Mouse (Mus musculus) limb, embryonic 10.5 days (tissue): ENCODE measurements around the gene Sec14l2. TPM values are rescaled to one million over a fixed set of nuclear protein-coding genes. Genes with fewer than 3 reads are reported as not detected.
A peak's percentile ranks its signal among the peaks of the same experiment; 100 is the strongest.

Experiments used
- DNase-seq: peaks from one replicate; pipeline ENCODE4 v3.0.0-alpha.2; 2017; ENCODE audit warnings: low spot score
- H3K27ac ChIP-seq: fragments of 300-500 bp; sonication (generic); 2 replicates; pipeline ENCODE4 v1.5.1; 2016; ENCODE audit warnings: mild to moderate bottlenecking
- H3K27me3 ChIP-seq: fragments of 300-500 bp; sonication (generic); 2 replicates; pipeline ENCODE4 v1.6.1; 2016; ENCODE audit warnings: low read depth, mild to moderate bottlenecking; ENCODE audit not compliant: poor library complexity, severe bottlenecking
- H3K36me3 ChIP-seq: fragments of 300-500 bp; sonication (generic); 2 replicates; pipeline ENCODE4 v1.6.1; 2016; ENCODE audit warnings: mild to moderate bottlenecking, moderate library complexity
- H3K4me1 ChIP-seq: fragments of 300-500 bp; sonication (generic); 2 replicates; pipeline ENCODE4 v1.6.1; 2016
- H3K4me3 ChIP-seq: fragments of 300-500 bp; sonication (generic); 2 replicates; pipeline ENCODE4 v1.5.1; 2016; ENCODE audit warnings: mild to moderate bottlenecking, moderate library complexity
- H3K9me3 ChIP-seq: fragments of 300-500 bp; sonication (generic); replicated peaks from 2 replicates; pipeline ENCODE4 v1.6.1; 2016; ENCODE audit warnings: mild to moderate bottlenecking
- WGBS: fragments of 180-500 bp; shearing (Covaris S2); methylation state at CpG from one replicate; pipeline ENCODE4 v1.1.7; 2016; 5-methylcytosine and 5-hydroxymethylcytosine counted together
- polyA plus RNA-seq: library from polyadenylated mRNA; unstranded; fragments of >200 nt; fragmentation: Nextera tagmentation; extraction: Ambion mirVana; gene quantifications from 2 replicates; pipeline ENCODE4 v1.2.1, GENCODE M21; 2016

The Sec14l2 gene
- 1.5 and 2.7 TPM in 2 replicates for polyA plus RNA-seq

DNA sequence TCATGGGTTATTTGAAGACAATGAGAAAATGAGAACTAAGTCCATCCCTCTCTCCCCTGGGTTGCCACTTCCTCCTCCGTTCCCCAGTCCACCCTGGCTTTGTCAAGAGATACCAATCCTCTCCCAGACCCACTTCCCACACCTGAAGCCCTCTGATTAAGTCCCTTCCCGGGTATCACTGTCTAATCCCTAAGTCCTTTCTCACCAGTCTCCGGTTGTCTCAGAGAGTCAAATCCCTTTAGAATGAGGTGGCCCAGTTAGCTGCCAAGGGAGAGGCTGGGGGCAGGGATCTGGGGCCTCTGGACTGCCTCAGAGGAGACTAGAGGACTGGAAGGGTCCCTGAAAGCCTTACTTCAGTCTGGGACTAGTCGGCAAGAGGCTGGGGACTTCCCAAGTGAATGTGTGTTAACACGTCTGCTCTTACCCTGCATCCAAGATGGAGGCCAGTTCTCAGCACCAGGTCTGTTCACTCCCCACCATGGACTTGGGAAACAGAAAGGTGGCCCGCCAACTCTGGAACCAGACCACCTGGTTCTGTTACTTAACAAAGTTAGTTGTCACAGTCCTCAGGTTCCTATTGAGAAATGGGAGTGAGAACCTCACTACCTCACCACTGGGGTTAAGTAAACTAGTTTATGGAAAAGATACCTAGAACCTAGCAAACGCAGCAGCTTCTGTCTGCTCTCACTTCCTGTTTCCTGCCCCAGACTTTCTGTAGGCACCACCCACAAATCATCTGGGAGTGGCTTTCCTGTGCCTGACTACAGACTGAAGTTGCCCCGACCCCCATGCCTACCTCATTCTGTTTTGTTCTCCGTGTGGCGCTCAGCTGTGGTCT lies at the start of gene Sec14l2:
Gene Sec14l2, minus strand, starts transcription at position 674 of the 838 bp plus-strand sequence.
- Histone ChIP-seq H3K36me3 (no peaks in the 10 kb centered on the region), H3K27me3 (peaks cover 29% of the 10 kb centered on the region), H3K4me1 (peaks cover 10% of the 10 kb centered on the region), H3K9me3 (no peaks in the 10 kb centered on the region), H3K27ac (no peak within 1 kb of the TSS), H3K4me3 (no peak within 1 kb of the TSS)
- DNase-seq: no peak
- 78% methylated on average over 10 of the region's 10 CpGs for WGBS

DNA sequence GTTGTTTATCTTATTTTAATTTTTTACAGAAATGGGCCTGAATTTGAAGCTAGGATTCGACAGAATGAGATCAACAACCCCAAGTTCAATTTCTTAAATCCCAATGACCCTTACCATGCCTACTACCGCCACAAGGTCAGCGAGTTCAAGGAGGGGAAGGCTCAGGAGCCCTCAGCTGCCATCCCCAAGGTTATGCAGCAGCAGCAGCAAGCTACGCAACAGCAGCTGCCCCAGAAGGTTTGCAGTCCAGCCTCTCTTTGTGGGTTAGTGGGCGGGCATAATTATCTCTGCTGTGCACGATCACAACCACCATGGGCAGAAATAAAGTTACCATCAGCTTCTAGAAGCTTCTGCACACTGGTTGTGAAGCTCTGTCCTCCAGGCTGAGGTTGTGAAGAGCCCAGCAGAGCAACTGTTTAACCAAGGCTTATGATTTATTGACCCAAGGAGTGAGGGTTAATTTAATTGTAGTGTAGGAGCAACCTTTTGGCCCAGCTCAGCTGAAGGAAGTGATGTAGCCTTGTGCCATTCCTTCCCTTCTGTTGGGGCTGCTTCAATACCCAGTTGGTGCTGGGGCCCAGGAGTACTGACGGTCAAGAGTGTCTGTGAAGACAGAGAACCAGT lies 43.4 kb upstream of the Sec14l2 start:
- Histone ChIP-seq H3K9me3 (no peaks in the 10 kb centered on the region), H3K36me3 (peaks cover 99% of the 10 kb centered on the region), H3K27me3 (no peaks in the 10 kb centered on the region), H3K4me1 (peaks cover 17% of the 10 kb centered on the region), H3K4me3 (no peak overlapping the region), H3K27ac (no peak overlapping the region)
- DNase-seq: no peak
- 87% methylated on average over 7 of the region's 7 CpGs for WGBS

DNA sequence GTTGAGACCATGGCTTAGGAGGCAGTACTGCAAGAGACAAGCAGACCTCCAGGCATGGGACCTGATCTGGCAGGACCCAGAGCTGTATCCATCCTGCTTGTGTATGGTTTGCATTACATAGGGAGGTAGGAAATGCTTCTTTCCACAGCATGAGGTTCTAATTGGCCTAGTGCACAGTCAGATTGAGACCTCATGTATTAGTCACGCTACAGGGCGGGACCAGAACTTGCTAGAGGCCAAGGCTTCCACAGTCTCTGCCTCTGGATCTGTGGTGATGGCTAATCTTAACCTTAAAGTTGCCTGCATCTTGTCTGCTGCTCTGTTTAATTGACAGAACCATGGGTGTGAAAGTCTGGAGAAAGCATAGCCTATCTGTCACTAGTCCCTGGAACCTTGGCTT lies 41.5 kb upstream of the Sec14l2 start:
- Histone ChIP-seq H3K36me3 (peaks cover 86% of the 10 kb centered on the region), H3K4me3 (no peak overlapping the region), H3K9me3 (no peaks in the 10 kb centered on the region), H3K27ac (no peak overlapping the region), H3K4me1 (peaks cover 27% of the 10 kb centered on the region), H3K27me3 (no peaks in the 10 kb centered on the region)
- WGBS: 79% methylated on average over 2 of the region's 2 CpGs
- no peak for DNase-seq

DNA sequence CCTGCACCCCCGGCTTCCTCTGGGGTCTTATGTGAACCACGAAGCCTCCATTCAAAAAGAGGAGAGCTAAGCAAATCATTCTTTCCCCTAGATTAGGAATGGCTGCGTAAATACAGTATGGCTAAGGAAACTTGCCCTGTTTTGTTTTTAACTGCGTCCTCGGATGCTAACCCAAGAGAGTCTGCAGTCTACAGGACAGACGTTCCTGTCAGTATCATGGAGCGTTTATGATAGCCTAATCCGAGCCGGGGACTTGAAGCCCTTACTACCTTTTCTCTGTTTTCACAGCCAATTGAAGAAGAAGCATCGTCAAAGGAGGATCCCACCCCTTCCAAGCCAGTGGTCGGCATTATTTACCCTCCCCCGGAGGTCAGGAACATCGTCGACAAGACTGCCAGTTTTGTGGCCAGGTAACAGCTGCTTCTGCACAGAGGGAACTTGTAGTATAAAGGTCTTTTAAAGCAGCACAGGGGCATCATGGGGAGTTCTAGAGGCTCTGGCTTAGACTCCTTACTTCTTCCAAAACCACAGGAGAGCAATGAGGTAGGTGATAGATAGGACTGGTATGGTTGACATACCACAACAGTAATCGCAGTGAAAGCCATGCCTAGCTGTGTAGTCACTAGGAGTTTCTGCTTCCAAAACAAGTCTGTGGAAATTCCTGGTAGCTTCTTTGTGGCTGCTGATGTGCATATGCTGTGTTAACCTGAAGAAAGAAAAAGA lies 37.7 kb upstream of the Sec14l2 start:
- Histone ChIP-seq H3K4me3 (peak overlapping the region; percentile 85), H3K36me3 (peaks cover 48% of the 10 kb centered on the region), H3K4me1 (peaks cover 39% of the 10 kb centered on the region), H3K27ac (peak overlapping the region; percentile 95), H3K9me3 (no peaks in the 10 kb centered on the region), H3K27me3 (no peaks in the 10 kb centered on the region)
- no peak for DNase-seq
- 11% methylated on average over 15 of the region's 15 CpGs for WGBS

DNA sequence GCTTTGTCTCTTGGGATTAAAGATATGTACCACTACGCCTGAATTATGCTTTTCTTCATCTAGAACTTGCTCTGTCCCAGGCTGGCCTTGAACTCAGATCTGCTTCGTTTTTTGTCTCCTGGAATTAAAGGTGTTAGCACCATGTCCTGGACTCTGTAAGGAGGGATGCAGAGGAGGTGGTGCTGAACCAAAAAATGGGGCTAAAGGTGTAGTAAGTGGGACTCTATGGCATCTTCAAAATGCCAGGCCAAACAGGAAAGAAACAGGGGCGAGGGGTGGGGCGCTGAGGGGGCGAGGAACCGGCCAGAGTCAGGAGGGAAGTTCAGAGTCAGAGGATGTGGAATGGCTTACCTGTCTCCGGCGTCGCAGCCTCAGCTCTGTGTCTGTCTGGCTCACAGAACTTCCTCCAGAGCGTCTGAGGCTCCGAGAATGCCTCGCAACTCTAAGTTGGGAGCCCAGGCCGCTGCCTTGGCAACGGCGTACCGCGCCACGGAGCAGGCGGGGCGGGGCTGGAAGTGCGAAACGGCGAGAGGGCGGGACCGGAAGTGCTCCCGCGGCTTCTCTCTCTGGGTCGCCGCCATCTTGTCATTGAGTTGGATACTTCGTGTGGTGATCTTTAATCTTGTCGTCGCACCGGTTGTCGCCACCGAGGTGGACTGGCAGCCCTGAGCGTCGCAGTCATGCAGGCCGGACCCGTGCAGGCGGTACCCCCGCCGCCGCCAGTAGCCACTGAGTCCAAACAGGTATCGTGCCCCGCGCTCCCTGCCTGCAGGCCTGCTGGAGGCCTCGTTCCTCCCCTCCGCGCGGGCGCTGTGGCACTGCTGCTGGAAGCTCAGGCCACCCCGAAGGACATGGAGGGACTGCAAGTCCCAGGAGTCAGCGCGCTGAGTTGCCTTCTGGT lies 36.8 kb upstream of the Sec14l2 start, which contains the start of the genes Ccdc157 and Sf3a1:
Gene Ccdc157, minus strand, starts transcription at position 486 of the 901 bp plus-strand sequence.
Gene Sf3a1, plus strand, starts transcription at position 543 of the 901 bp plus-strand sequence.
- H3K36me3 ChIP-seq: peaks cover 42% of the 10 kb centered on the region
- DNase-seq: peak; percentile 97
- WGBS: 2% methylated on average over 54 of the region's 54 CpGs
- H3K27me3 ChIP-seq: no peaks in the 10 kb centered on the region
- peaks cover 39% of the 10 kb centered on the region for H3K4me1 ChIP-seq
- peak within 1 kb of the TSS; percentile 85 for H3K4me3 ChIP-seq
- H3K27ac ChIP-seq: peak within 1 kb of the TSS; percentile 95
- no peaks in the 10 kb centered on the region for H3K9me3 ChIP-seq

DNA sequence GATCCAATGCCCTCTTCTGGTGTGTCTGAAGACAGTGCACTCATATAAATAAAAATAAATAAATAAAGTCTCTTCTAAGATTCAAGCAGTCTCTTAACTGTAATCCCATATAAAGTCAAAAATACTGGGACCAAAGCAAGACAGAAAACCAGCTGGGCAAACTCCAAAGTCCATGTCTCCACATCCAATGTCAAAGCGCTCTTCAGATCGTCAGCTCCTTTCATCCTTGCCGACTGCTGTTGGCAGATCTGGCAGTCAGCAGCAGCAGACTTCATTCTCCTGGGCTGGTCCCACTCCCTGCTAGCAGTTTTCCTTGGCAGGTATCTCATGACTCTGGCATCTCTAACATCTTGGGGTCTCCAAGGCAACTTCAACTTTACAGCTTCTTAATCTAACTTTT lies 35.5 kb upstream of the Sec14l2 start:
- no peaks in the 10 kb centered on the region for H3K27me3 ChIP-seq
- H3K36me3 ChIP-seq: peaks cover 33% of the 10 kb centered on the region
- no peak overlapping the region for H3K4me3 ChIP-seq
- no peak for DNase-seq
- H3K9me3 ChIP-seq: no peaks in the 10 kb centered on the region
- peaks cover 29% of the 10 kb centered on the region for H3K4me1 ChIP-seq
- no peak overlapping the region for H3K27ac ChIP-seq
- 98% methylated on average over 3 of the region's 3 CpGs for WGBS

DNA sequence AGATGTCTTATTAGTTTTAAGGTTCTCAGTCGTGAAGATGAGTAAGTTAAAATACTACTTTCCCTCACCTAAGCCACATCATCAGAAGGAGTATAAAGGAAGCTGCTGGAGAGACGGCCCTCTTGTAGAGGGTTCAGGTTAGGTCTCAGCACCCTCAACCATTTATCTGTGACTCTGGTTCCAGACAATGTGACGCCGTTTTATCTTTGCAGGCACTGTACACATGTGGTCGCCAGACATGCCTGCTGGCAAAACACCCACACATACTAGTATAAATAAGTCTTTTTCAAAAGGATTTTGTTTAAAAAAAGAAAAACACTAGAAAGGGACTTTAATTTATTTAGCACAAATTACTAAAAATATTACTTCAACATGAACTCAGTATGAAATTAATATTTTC lies 32.4 kb upstream of the Sec14l2 start:
- 77% methylated on average over 5 of the region's 5 CpGs for WGBS
- Histone ChIP-seq H3K4me1 (peaks cover 15% of the 10 kb centered on the region), H3K36me3 (peaks cover 7% of the 10 kb centered on the region; the same call in 1 of the 2 replicates), H3K27ac (no peak overlapping the region), H3K27me3 (no peaks in the 10 kb centered on the region), H3K9me3 (no peaks in the 10 kb centered on the region), H3K4me3 (no peak overlapping the region)
- DNase-seq: no peak

DNA sequence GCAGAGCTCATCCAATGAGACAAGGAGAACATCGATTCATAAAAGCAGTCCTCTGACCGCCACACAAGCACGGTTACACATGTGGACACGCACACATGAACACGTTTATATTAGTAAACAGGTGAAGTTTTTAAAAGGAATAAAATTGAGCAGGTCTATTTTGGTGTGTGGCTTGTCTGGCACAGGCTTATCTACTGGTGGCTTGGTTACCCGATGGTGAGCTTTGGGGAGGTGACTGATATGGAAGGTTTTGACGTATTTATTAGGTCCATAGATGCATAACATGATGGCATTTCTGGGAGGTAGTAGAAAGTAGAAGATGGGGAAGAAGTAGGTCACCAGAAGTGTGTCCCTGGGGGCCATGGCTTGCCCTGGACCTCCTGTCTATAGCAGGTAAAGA lies 30.5 kb upstream of the Sec14l2 start:
- Histone ChIP-seq H3K4me1 (0 out of 2 replicates have a peak, but pooled peaks cover 3% of the 10 kb centered on the region), H3K27ac (no peak overlapping the region), H3K27me3 (no peaks in the 10 kb centered on the region), H3K36me3 (peaks cover 16% of the 10 kb centered on the region; the same call in 1 of the 2 replicates), H3K4me3 (no peak overlapping the region), H3K9me3 (no peaks in the 10 kb centered on the region)
- no peak for DNase-seq
- WGBS: 93% methylated on average over 7 of the region's 7 CpGs

DNA sequence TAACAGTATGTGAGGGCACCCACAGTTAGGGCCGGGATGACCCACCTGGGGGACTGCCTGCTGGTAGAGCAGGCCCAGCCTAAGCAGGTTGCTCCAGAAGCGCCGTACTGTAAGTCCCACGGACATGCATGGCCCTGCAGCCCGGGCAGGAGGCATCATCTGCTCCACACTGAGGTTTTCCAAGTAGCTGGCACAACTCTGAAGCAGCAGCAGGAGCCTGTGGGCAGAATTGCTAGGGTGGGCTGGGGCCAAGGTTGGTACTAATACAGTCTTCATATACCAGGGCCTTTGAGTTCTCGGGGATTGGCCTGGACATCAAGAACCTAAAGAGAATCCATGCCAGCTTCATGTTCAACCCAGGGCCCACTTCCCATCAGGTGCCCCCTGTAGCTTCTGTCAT lies 26.7 kb upstream of the Sec14l2 start:
- Histone ChIP-seq H3K36me3 (peaks cover 24% of the 10 kb centered on the region), H3K9me3 (no peaks in the 10 kb centered on the region), H3K27ac (no peak overlapping the region), H3K4me3 (no peak overlapping the region), H3K4me1 (0 out of 2 replicates have a peak, but pooled peaks cover 2% of the 10 kb centered on the region), H3K27me3 (no peaks in the 10 kb centered on the region)
- WGBS: 93% methylated on average over 6 of the region's 6 CpGs
- DNase-seq: no peak

DNA sequence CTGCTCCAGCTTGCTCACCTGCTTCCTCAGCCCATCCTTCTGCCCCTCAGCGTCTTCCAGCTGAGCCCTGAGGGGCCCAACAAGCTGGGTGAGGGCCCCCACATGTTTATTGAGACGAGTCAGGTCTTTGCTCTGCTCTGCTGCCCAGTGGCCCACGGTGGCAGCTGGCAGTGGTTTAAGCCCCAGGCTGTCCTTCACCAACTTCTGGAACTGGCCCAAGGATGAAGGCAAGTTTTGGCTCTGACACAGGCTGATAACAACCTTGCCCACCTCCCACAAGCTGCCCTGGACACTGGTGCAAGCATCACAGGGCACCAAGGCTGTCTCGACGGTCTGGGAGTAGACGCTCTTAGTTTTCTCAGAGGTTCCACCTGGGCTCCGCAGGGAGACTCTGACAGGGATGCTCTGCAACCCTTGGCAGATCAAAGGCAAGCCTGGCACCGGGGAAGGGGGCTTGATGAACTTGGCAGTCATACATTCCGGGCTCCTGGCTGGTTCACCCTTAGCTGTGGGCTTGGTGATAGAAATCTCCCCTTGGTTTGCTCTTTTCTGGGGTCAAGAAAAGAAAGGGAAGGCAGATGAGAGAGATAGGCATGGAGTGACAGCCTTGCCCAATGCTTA lies 25.4 kb upstream of the Sec14l2 start:
- WGBS: 85% methylated on average over 9 of the region's 9 CpGs
- DNase-seq: no peak
- Histone ChIP-seq H3K36me3 (peaks cover 33% of the 10 kb centered on the region), H3K27ac (no peak overlapping the region), H3K4me1 (0 out of 2 replicates have a peak, but pooled peaks cover 2% of the 10 kb centered on the region), H3K4me3 (no peak overlapping the region), H3K27me3 (no peaks in the 10 kb centered on the region), H3K9me3 (no peaks in the 10 kb centered on the region)

DNA sequence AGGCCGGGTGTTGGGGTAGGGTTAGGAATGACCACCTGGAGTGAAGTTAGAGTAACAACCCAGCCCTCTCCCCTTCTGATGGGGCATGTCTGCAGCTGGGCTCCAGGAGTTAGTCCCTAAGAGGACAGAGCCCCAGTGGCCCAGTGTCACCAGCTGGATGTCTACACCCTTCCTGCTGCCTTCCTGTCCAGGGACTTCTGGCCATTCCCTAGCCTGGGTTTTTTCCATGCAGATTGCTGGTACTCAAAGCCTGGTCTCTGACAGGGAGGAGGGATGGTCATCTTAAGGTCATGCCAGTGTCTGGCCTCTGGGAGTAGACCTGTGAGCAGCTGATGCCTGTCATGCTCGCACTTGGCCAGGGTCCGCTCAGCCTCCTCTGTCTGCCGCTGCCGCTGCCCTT lies 24.9 kb upstream of the Sec14l2 start:
- Histone ChIP-seq H3K9me3 (no peaks in the 10 kb centered on the region), H3K27me3 (no peaks in the 10 kb centered on the region), H3K4me3 (no peak overlapping the region), H3K36me3 (peaks cover 39% of the 10 kb centered on the region), H3K27ac (no peak overlapping the region), H3K4me1 (0 out of 2 replicates have a peak, but pooled peaks cover 2% of the 10 kb centered on the region)
- WGBS: 88% methylated on average over 5 of the region's 5 CpGs
- DNase-seq: no peak
